Mouse (Mus musculus) spleen, adult 2 months (tissue): ENCODE results near the gene Adra2b. TPM values are rescaled to one million over a fixed set of nuclear protein-coding genes. Genes with fewer than 3 reads are reported as not detected.

ENCODE experiments used
- DNase-seq, 2 experiments: peaks; one replicate each; pipeline versions ENCODE4 v3.0.0 to v3.0.0-alpha.2; 2012 to 2021; ENCODE audit warnings: low spot score in 2 of 2, low read depth in 1 of 2
- H3K27ac ChIP-seq: fragments of 200-500 bp; 2 replicates; pipeline ENCODE4 v1.5.1; 2012; ENCODE audit warnings: low read length, inconsistent platforms; ENCODE audit not compliant: insufficient read depth
- H3K27me3 ChIP-seq: fragments of 200-500 bp; 2 replicates; pipeline ENCODE4 v1.6.1; 2012; ENCODE audit warnings: mild to moderate bottlenecking, moderate library complexity, low read length, inconsistent platforms; ENCODE audit not compliant: control insufficient read depth, insufficient read depth
- H3K36me3 ChIP-seq: fragments of 200-500 bp; 2 replicates; pipeline ENCODE4 v1.6.1; 2012; ENCODE audit warnings: mild to moderate bottlenecking, low read length, inconsistent platforms; ENCODE audit not compliant: control insufficient read depth, insufficient read depth
- H3K4me1 ChIP-seq: fragments of 200-500 bp; 2 replicates; pipeline ENCODE4 v1.6.1; 2011; ENCODE audit warnings: inconsistent platforms; ENCODE audit not compliant: control insufficient read depth, insufficient read depth, insufficient read length
- H3K4me3 ChIP-seq: fragments of 200-500 bp; 2 replicates; pipeline ENCODE4 v1.5.1; 2011; ENCODE audit warnings: mild to moderate bottlenecking, inconsistent platforms; ENCODE audit not compliant: insufficient read depth, insufficient read length; ENCODE audit errors: extremely low read depth
- CTCF ChIP-seq: fragments of 200-500 bp; IDR thresholded peaks from 2 replicates; pipeline ENCODE4 v1.5.1; 2011; ENCODE audit warnings: mild to moderate bottlenecking, inconsistent platforms; ENCODE audit not compliant: insufficient read depth, insufficient read length, insufficient replicate concordance; ENCODE audit errors: extremely low read depth
- POLR2A ChIP-seq: fragments of 200-500 bp; IDR thresholded peaks from 2 replicates; pipeline ENCODE4 v1.6.1; 2011; ENCODE audit warnings: low read depth, low read length, inconsistent platforms
- WGBS: fragments of 180-500 bp; shearing (Covaris S2); methylation state at CpG from one replicate; pipeline ENCODE4 v1.1.7; 2018; 5-methylcytosine and 5-hydroxymethylcytosine counted together
- polyA plus RNA-seq: library from polyadenylated mRNA; depleted of rRNA; stranded (reverse); fragments of >200 nt; gene quantifications from 2 replicates; pipeline ENCODE4 v1.2.3, GENCODE M21; 2012; rRNA removed

Gene Adra2b
- polyA plus RNA-seq, 1 experiment = 1.3 TPM

DNA sequence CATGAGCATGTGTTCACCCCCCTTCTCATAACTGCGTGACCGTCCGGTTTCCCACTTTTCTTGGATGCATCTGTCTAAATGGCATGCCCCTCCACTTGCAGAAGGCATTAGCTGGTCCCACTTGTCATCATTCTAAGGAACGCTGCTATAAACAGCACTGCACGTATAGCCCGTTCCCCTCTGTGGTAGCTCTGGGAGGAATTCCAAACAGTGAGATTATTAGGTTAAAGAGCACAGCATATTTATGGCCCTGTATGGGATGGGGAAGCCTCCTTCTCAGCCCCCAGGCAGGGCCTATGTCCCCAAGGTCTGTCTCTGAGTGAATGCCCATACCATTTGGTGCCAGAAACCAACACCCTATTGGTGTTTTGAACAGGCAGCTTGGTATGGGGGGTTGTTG is 48.1 kb downstream of the Adra2b start:
- H3K27me3 ChIP-seq = no peaks in the 10 kb centered on the region
- no peaks in the 10 kb centered on the region for H3K36me3 ChIP-seq
- WGBS = 90% methylated on average over 6 of the region's 6 CpGs
- no peak overlapping the region for H3K27ac ChIP-seq
- no peak for DNase-seq
- no peaks in the 10 kb centered on the region for H3K4me1 ChIP-seq
- no peak overlapping the region for H3K4me3 ChIP-seq
- TF ChIP-seq CTCF = no peak
- TF ChIP-seq POLR2A = no peak

DNA sequence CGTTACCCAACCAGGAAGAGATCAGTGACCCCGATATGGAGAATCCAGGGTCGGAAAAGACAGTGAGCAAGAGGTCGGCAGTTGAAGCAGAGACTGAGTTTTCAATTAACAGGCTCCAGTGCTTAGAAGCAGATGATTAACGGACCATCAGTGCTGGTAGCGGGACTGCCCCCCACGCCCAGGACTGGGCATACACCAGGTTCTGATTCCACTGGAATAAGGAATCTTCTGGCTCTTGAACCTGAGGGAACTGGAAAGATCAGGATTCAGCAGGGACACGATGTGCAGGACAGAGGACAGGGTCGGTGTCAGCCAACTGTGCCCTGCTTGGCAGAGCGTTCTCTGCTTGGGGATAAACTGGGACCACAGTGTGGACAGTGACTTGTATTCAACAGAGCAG is 52.8 kb downstream of the Adra2b start:
- no peak overlapping the region for H3K4me3 ChIP-seq
- no peaks in the 10 kb centered on the region for H3K36me3 ChIP-seq
- 83% methylated on average over 10 of the region's 10 CpGs for WGBS
- DNase-seq = no peak
- no peak for TF ChIP-seq POLR2A
- no peak for TF ChIP-seq CTCF
- H3K27me3 ChIP-seq = no peaks in the 10 kb centered on the region
- no peak overlapping the region for H3K27ac ChIP-seq
- H3K4me1 ChIP-seq = no peaks in the 10 kb centered on the region

DNA sequence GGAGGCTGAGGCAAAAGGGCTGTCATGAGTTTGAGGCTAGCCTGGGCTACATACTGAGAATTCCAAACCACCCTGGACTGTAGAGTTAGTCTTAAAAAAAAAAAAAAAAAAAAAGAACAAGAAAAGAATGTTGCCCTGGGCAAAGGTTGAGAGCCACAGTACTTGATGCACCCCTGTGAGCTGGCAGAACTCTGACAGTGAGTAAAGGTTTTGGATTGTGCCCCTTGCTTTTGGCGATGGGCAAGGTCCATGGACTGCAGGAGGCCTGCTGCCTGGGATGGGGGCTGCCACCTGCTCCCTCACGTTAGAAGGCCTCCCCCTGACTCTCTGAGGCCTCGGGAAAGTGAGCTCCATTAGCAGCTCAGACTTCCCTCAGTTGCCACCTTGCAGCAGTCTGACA is 53.7 kb downstream of the Adra2b start:
- H3K27ac ChIP-seq = no peak overlapping the region
- no peak for DNase-seq
- H3K27me3 ChIP-seq = no peaks in the 10 kb centered on the region
- TF ChIP-seq CTCF (no peak), POLR2A (no peak)
- WGBS = 59% methylated on average over 3 of the region's 3 CpGs
- H3K36me3 ChIP-seq = no peaks in the 10 kb centered on the region
- no peaks in the 10 kb centered on the region for H3K4me1 ChIP-seq
- H3K4me3 ChIP-seq = no peak overlapping the region

Other genes starting within 250 kb of the Adra2b start
- 2.5 and 2.8 TPM in 2 replicates for gene Ncaph, start 229.3 kb upstream of the Adra2b start, polyA plus RNA-seq
- 12.3 and 13.6 TPM in 2 replicates for gene Itpripl1, start 219.8 kb upstream of the Adra2b start, polyA plus RNA-seq
- 0.60 and 0.76 TPM in 2 replicates for gene 1810024B03Rik, start 154.9 kb upstream of the Adra2b start, polyA plus RNA-seq
- gene Snrnp200, start 154.8 kb upstream of the Adra2b start, polyA plus RNA-seq = 39.6 and 42.0 TPM in 2 replicates
- 43.6 and 43.8 TPM in 2 replicates for gene Ciao1, start 115.4 kb upstream of the Adra2b start, polyA plus RNA-seq
- 59.9 and 88.7 TPM in 2 replicates for gene Tmem127, start 115.3 kb upstream of the Adra2b start, polyA plus RNA-seq
- 22.2 and 33.5 TPM in 2 replicates for gene Stard7, start 93.0 kb upstream of the Adra2b start, polyA plus RNA-seq
- 116 and 178 TPM in 2 replicates for gene Dusp2, start 27.0 kb upstream of the Adra2b start, polyA plus RNA-seq
- 0.08 TPM in 2 replicates for gene Astl, start 24.6 kb upstream of the Adra2b start, polyA plus RNA-seq
- 0.32 and 0.34 TPM in 2 replicates for gene Gpat2, start 62.0 kb downstream of the Adra2b start, polyA plus RNA-seq
- gene Fahd2a, start 81.4 kb downstream of the Adra2b start, polyA plus RNA-seq = 7.8 and 8.3 TPM in 2 replicates
- gene Kcnip3, start 158.9 kb downstream of the Adra2b start, polyA plus RNA-seq = 2.3 and 4.2 TPM in 2 replicates
- 0.28 and 0.39 TPM in 2 replicates for gene Prom2, start 178.3 kb downstream of the Adra2b start, polyA plus RNA-seq
- 1.4 and 1.8 TPM in 2 replicates for gene Zfp661, start 223.9 kb downstream of the Adra2b start, polyA plus RNA-seq
- 23.3 and 34.5 TPM in 2 replicates for gene Mrps5, start 224.0 kb downstream of the Adra2b start, polyA plus RNA-seq